Mouse (Mus musculus): ENCODE data around the gene Ngb. TPM values are rescaled to one million over a fixed set of nuclear protein-coding genes. Genes with fewer than 3 reads are reported as not detected.

The Ngb gene
- total RNA-seq, 1 experiment = 1.2 TPM

DNA sequence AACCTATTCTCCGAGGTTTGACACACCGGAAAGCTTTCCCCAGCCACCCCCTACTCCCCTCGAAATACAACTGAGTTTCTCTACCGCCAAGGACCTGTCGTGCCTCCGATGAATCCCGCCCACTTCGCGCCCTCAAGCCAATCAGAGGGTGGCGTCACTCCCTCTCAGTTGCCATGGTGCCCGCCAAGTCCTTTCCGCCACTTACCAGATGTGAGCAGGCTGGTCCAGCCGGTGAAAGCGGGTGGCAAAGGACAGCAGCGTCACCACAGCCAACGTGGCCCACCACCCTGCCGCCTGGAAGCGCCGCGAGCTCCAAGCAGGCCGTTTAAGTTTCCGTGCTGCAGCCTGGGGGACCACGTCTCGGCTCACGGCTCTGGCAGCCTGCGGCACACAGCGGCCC, 44.6 kb upstream of the Ngb start, which contains the start of gene Gstz1:
Gstz1 (plus strand) TSS at position 200 of the 400 bp plus-strand sequence.
- Histone ChIP-seq H3K4me3 (ENCODE audit: insufficient read depth in 1 of 2, low read depth in 1 of 2, low read length in 2 of 2, poor library complexity in 1 of 2, severe bottlenecking in 1 of 2) (peak within 1 kb of the TSS; percentile 97 to 99), H3K9ac (ENCODE audit: insufficient read depth, low read depth, low read length, poor library complexity, severe bottlenecking) (peak within 1 kb of the TSS; percentile 91), H3K9me3 (ENCODE audit: control insufficient read depth, insufficient read depth, low read depth, low read length) (no peaks in the 10 kb centered on the region; the same call in none of the 2 replicates), H3K36me3 (ENCODE audit: control insufficient read depth, insufficient read depth, low read length, poor library complexity, severe bottlenecking) (peaks cover 3% of the 10 kb centered on the region), H3K27ac (ENCODE audit: insufficient read depth, low read depth, low read length, poor library complexity, severe bottlenecking) (peak within 1 kb of the TSS; percentile 83), H3K4me1 (ENCODE audit: control insufficient read depth in 2 of 2, insufficient read depth in 2 of 2, low read length in 2 of 2, poor library complexity in 1 of 2) (no peaks in the 10 kb centered on the region; a peak in 1 of 4 replicates)
- no peak for TF ChIP-seq HCFC1 (IDR thresholded peaks at IDR 0.05; ENCODE audit: borderline replicate concordance, insufficient read depth, low read length)
- no peak for TF ChIP-seq MAFK (IDR thresholded peaks at IDR 0.05; ENCODE audit: insufficient read depth, low read depth, low read length)
- TF ChIP-seq ZC3H11A (IDR thresholded peaks at IDR 0.05; ENCODE audit: borderline replicate concordance, low read depth, low read length) = no peak
- TF ChIP-seq ZNF384 (IDR thresholded peaks at IDR 0.05; ENCODE audit: low read depth, low read length) = no peak
- TF ChIP-seq CHD2 (IDR thresholded peaks at IDR 0.05; ENCODE audit: low read depth, low read length) = no peak
- DNase-seq (ENCODE audit: low read depth, low spot score) = peak; percentile 84
- in situ Hi-C loops (cut with MboI; ENCODE audit: low sequenced_read_pairs in 2 of 2, unreplicated experiment in 2 of 2) = no loop called here

DNA sequence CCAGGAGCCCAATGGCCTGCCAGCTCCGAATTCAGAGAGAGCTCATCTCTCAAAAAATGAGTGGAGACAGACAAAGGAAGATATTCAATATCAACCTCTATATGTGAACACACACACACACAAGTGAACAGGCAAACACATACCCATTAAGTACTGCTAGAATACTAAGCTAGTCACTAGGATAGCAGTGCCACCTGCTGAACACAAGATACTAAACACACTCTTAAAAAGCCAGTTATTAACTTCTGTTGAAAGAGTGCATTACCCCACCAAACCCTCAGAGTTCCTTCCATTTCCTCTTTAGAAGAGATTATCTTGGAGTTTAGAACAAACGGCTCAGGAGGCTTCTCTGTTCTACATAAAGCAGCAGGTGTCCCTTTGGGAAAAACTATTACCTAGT, 39.8 kb upstream of the Ngb start:
- no peak for DNase-seq (ENCODE audit: low read depth, low spot score)
- no peak for TF ChIP-seq ZNF384 (IDR thresholded peaks at IDR 0.05; ENCODE audit: low read depth, low read length)
- TF ChIP-seq CHD2 (IDR thresholded peaks at IDR 0.05; ENCODE audit: low read depth, low read length) = no peak
- TF ChIP-seq ZC3H11A (IDR thresholded peaks at IDR 0.05; ENCODE audit: borderline replicate concordance, low read depth, low read length) = no peak
- TF ChIP-seq MAFK (IDR thresholded peaks at IDR 0.05; ENCODE audit: insufficient read depth, low read depth, low read length) = no peak
- TF ChIP-seq HCFC1 (IDR thresholded peaks at IDR 0.05; ENCODE audit: borderline replicate concordance, insufficient read depth, low read length) = no peak
- H3K36me3 ChIP-seq (ENCODE audit: control insufficient read depth, insufficient read depth, low read length, poor library complexity, severe bottlenecking) = no peaks in the 10 kb centered on the region
- in situ Hi-C loops (cut with MboI; ENCODE audit: low sequenced_read_pairs in 2 of 2, unreplicated experiment in 2 of 2) = no loop called here
- no peak overlapping the region for H3K9ac ChIP-seq (ENCODE audit: insufficient read depth, low read depth, low read length, poor library complexity, severe bottlenecking)
- peaks cover 2% of the 10 kb centered on the region in 2 experiments; a peak in 3 of 4 replicates for H3K4me1 ChIP-seq (ENCODE audit: control insufficient read depth in 2 of 2, insufficient read depth in 2 of 2, low read length in 2 of 2, poor library complexity in 1 of 2)
- H3K27ac ChIP-seq (ENCODE audit: insufficient read depth, low read depth, low read length, poor library complexity, severe bottlenecking) = no peak overlapping the region
- no peak overlapping the region for H3K4me3 ChIP-seq (ENCODE audit: insufficient read depth in 1 of 2, low read depth in 1 of 2, low read length in 2 of 2, poor library complexity in 1 of 2, severe bottlenecking in 1 of 2)
- no peaks in the 10 kb centered on the region for H3K9me3 ChIP-seq (ENCODE audit: control insufficient read depth, insufficient read depth, low read depth, low read length)

DNA sequence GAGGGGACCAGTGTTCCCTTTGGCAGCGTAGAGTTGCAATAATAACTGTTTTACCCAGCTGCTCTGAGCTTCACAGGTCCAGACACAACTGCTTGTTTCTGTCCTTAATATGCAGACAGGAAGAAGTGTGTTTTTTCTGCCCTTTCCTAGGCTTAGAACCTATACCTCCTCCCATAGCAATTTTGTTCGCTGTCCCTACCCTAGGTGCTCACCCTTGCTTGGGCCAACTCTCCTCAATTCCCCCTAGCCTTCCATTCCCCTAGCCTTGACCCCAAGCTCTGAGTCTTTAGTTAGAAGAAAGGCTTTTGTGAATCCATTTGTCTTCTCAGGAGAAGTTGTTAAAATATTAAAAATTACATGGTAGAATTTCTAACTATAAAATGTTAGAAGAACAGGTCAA, 36.4 kb upstream of the Ngb start:
- Histone ChIP-seq H3K9ac (ENCODE audit: insufficient read depth, low read depth, low read length, poor library complexity, severe bottlenecking) (no peak overlapping the region), H3K4me1 (ENCODE audit: control insufficient read depth in 2 of 2, insufficient read depth in 2 of 2, low read length in 2 of 2, poor library complexity in 1 of 2) (peaks cover 2% of the 10 kb centered on the region in 2 experiments; a peak in 2 of 4 replicates), H3K4me3 (ENCODE audit: insufficient read depth in 1 of 2, low read depth in 1 of 2, low read length in 2 of 2, poor library complexity in 1 of 2, severe bottlenecking in 1 of 2) (no peak overlapping the region), H3K9me3 (ENCODE audit: control insufficient read depth, insufficient read depth, low read depth, low read length) (no peaks in the 10 kb centered on the region), H3K36me3 (ENCODE audit: control insufficient read depth, insufficient read depth, low read length, poor library complexity, severe bottlenecking) (no peaks in the 10 kb centered on the region), H3K27ac (ENCODE audit: insufficient read depth, low read depth, low read length, poor library complexity, severe bottlenecking) (no peak overlapping the region)
- TF ChIP-seq ZNF384 (IDR thresholded peaks at IDR 0.05; ENCODE audit: low read depth, low read length) (no peak), HCFC1 (IDR thresholded peaks at IDR 0.05; ENCODE audit: borderline replicate concordance, insufficient read depth, low read length) (no peak), ZC3H11A (IDR thresholded peaks at IDR 0.05; ENCODE audit: borderline replicate concordance, low read depth, low read length) (no peak), MAFK (IDR thresholded peaks at IDR 0.05; ENCODE audit: insufficient read depth, low read depth, low read length) (no peak), CHD2 (IDR thresholded peaks at IDR 0.05; ENCODE audit: low read depth, low read length) (no peak)
- no peak for DNase-seq (ENCODE audit: low read depth, low spot score)
- in situ Hi-C loops (cut with MboI; ENCODE audit: low sequenced_read_pairs in 2 of 2, unreplicated experiment in 2 of 2) = no loop called here

DNA sequence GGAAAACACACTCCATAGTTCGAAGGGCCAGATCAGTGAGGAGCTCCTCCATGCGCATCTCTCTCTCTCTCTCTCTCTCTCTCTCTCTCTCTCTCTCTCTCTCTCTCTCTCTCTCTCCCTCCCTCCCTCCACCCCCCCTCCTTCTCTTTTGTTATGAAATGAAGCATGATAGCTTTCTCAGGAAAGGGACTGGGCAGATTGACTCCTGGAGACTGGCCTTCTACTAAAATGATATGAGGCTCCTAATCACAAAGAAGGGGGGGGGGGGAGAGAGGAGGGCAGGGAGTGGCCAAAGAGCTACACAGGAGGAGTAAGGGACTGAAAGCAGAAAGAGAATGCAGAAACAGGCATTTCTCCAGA, 36.0 kb upstream of the Ngb start:
- Histone ChIP-seq H3K9ac (ENCODE audit: insufficient read depth, low read depth, low read length, poor library complexity, severe bottlenecking) (no peak overlapping the region), H3K27ac (ENCODE audit: insufficient read depth, low read depth, low read length, poor library complexity, severe bottlenecking) (no peak overlapping the region), H3K36me3 (ENCODE audit: control insufficient read depth, insufficient read depth, low read length, poor library complexity, severe bottlenecking) (no peaks in the 10 kb centered on the region), H3K4me3 (ENCODE audit: insufficient read depth in 1 of 2, low read depth in 1 of 2, low read length in 2 of 2, poor library complexity in 1 of 2, severe bottlenecking in 1 of 2) (no peak overlapping the region), H3K9me3 (ENCODE audit: control insufficient read depth, insufficient read depth, low read depth, low read length) (no peaks in the 10 kb centered on the region), H3K4me1 (ENCODE audit: control insufficient read depth in 2 of 2, insufficient read depth in 2 of 2, low read length in 2 of 2, poor library complexity in 1 of 2) (peaks cover 2% of the 10 kb centered on the region in 2 experiments; a peak in 2 of 4 replicates)
- no peak for TF ChIP-seq ZC3H11A (IDR thresholded peaks at IDR 0.05; ENCODE audit: borderline replicate concordance, low read depth, low read length)
- no peak for TF ChIP-seq HCFC1 (IDR thresholded peaks at IDR 0.05; ENCODE audit: borderline replicate concordance, insufficient read depth, low read length)
- no peak for TF ChIP-seq ZNF384 (IDR thresholded peaks at IDR 0.05; ENCODE audit: low read depth, low read length)
- TF ChIP-seq MAFK (IDR thresholded peaks at IDR 0.05; ENCODE audit: insufficient read depth, low read depth, low read length) = no peak
- no peak for DNase-seq (ENCODE audit: low read depth, low spot score)
- in situ Hi-C loops (cut with MboI; ENCODE audit: low sequenced_read_pairs in 2 of 2, unreplicated experiment in 2 of 2) = no loop called here
